Mouse (Mus musculus) T-helper 1 cell (primary cell): ENCODE measurements around the gene Tmem203.
"Not testable (repeated sequence)": the region's sequence is repeated elsewhere in the genome, so short reads cannot be mapped to it uniquely, and the experiment has no call there.

Experiments
- in situ Hi-C: fragments of 300-600 bp; cut with MboI, MseI; formaldehyde crosslinking; loops from one replicate; pipeline ENCODE4 v1.15.1; 2025; ENCODE audit warnings: high pct_unique_total_duplicates

Tmem203 gene

GRCm38 (mm10) chr2:25234050-25234449 is 21.2 kb upstream of the Tmem203 start, which contains the start of gene Slc34a3:
Slc34a3 (minus strand) TSS chr2:25234364.
- in situ Hi-C loops: no loop called here

- in situ Hi-C loops: no loop called here
Observed at GRCm38 (mm10) chr2:25234551-25235220, 20.6 kb upstream of the Tmem203 start.

GRCm38 (mm10) chr2:25236614-25237013 is 18.6 kb upstream of the Tmem203 start, which contains the start of gene Rnf224:
Rnf224 (minus strand) TSS chr2:25236787.
- in situ Hi-C loops: no loop called here

- in situ Hi-C loops: no loop called here
Observed at GRCm38 (mm10) chr2:25237522-25237921, 17.7 kb upstream of the Tmem203 start.

GRCm38 (mm10) chr2:25238106-25238505 is 17.1 kb upstream of the Tmem203 start:
- in situ Hi-C loops: no loop called here

GRCm38 (mm10) chr2:25239766-25240165 is 15.5 kb upstream of the Tmem203 start:
- in situ Hi-C loops: no loop called here

- in situ Hi-C loops: no loop called here
Observed at GRCm38 (mm10) chr2:25240310-25240709, 14.9 kb upstream of the Tmem203 start.

- in situ Hi-C loops: no loop called here
Observed at GRCm38 (mm10) chr2:25240723-25241437, 14.4 kb upstream of the Tmem203 start.

GRCm38 (mm10) chr2:25241438-25241775 is 13.8 kb upstream of the Tmem203 start:
- in situ Hi-C loops: no loop called here

GRCm38 (mm10) chr2:25242101-25242506 is 13.1 kb upstream of the Tmem203 start, which contains the start of the genes Rnf208 and Cysrt1:
Rnf208 (plus strand) TSS chr2:25242255.
Cysrt1 (minus strand) TSS chr2:25242452.
- in situ Hi-C loops: no loop called here

GRCm38 (mm10) chr2:25243342-25243741 is 11.9 kb upstream of the Tmem203 start:
- in situ Hi-C loops: no loop called here

GRCm38 (mm10) chr2:25244144-25244543 is 11.1 kb upstream of the Tmem203 start:
- in situ Hi-C loops: no loop called here

GRCm38 (mm10) chr2:25246183-25247072 is 8.8 kb upstream of the Tmem203 start, which contains the start of gene AL732309.1:
AL732309.1 (minus strand) TSS chr2:25246863.
- in situ Hi-C loops: no loop called here

- in situ Hi-C loops: loop anchor here (5.0 kb wide), 1 partner anchor 60 kb away; no protein-coding TSS in a partner anchor
Observed at GRCm38 (mm10) chr2:25252331-25252730, 2.9 kb upstream of the Tmem203 start.

GRCm38 (mm10) chr2:25256443-25257109 is 1.3 kb downstream of the Tmem203 start:
- in situ Hi-C loops: not testable (repeated sequence)

- in situ Hi-C loops: not testable (repeated sequence)
Observed at GRCm38 (mm10) chr2:25257250-25257649, 2.0 kb downstream of the Tmem203 start.

- in situ Hi-C loops: no loop called here
Observed at GRCm38 (mm10) chr2:25258887-25259286, 3.6 kb downstream of the Tmem203 start.

- in situ Hi-C loops: no loop called here
Observed at GRCm38 (mm10) chr2:25261870-25262269, 6.6 kb downstream of the Tmem203 start.

- in situ Hi-C loops: no loop called here
Observed at GRCm38 (mm10) chr2:25262291-25262767, 7.1 kb downstream of the Tmem203 start, which contains the start of gene Tprn. Tprn (plus strand) TSS chr2:25262618.

GRCm38 (mm10) chr2:25262795-25263622 is 7.8 kb downstream of the Tmem203 start:
- in situ Hi-C loops: no loop called here
